Mouse (Mus musculus) brain, adult 2 months (tissue): ENCODE measurements around the gene Fate1.
A peak's percentile ranks its signal among the peaks of the same experiment; 100 is the strongest.
"Not testable (repeated sequence)": the region's sequence is repeated elsewhere in the genome, so short reads cannot be mapped to it uniquely, and the experiment has no call there.

ENCODE experiments used
- DNase-seq: peaks from one replicate; pipeline ENCODE4 v3.0.0; 2011; ENCODE audit warnings: low read depth, low spot score

Fate1 gene

GRCm38 (mm10) chrX:71972686-71973085 is at the start of gene Fate1:
Fate1 (plus strand) TSS chrX:71972986.
- no peak for DNase-seq

- DNase-seq, result peak; percentile 54
Observed at GRCm38 (mm10) chrX:71946631-71947030, 26.2 kb upstream of the Fate1 start.

GRCm38 (mm10) chrX:71958366-71958765 is 14.4 kb upstream of the Fate1 start:
- no peak for DNase-seq

- DNase-seq, result peak; percentile 36
Observed at GRCm38 (mm10) chrX:71962073-71963051, 10.4 kb upstream of the Fate1 start, which contains the start of gene Prrg3. Prrg3 (plus strand) TSS chrX:71962624.

- peak; percentile 39 for DNase-seq
Observed at GRCm38 (mm10) chrX:71963275-71963912, 9.4 kb upstream of the Fate1 start.

- no peak for DNase-seq
Observed at GRCm38 (mm10) chrX:71968216-71968615, 4.6 kb upstream of the Fate1 start.

GRCm38 (mm10) chrX:71968816-71969215 is 4.0 kb upstream of the Fate1 start:
- peak; percentile 79 for DNase-seq

- DNase-seq, result peak; percentile 9
Observed at GRCm38 (mm10) chrX:71971325-71971724, 1.5 kb upstream of the Fate1 start.

- not testable (repeated sequence) for DNase-seq
Observed at GRCm38 (mm10) chrX:71977681-71978080, 4.9 kb downstream of the Fate1 start.

- DNase-seq, result no peak
Observed at GRCm38 (mm10) chrX:71980443-71980842, 7.7 kb downstream of the Fate1 start.

GRCm38 (mm10) chrX:71981322-71981721 is 8.5 kb downstream of the Fate1 start:
- DNase-seq, result no peak

GRCm38 (mm10) chrX:71983205-71983604 is 10.4 kb downstream of the Fate1 start:
- DNase-seq, result peak; percentile 7

GRCm38 (mm10) chrX:71983775-71984174 is 11.0 kb downstream of the Fate1 start:
- DNase-seq, result peak; percentile 57

GRCm38 (mm10) chrX:71991549-71991948 is 18.8 kb downstream of the Fate1 start, which contains the start of gene Cnga2:
Cnga2 (plus strand) TSS chrX:71991849.
- no peak for DNase-seq

- no peak for DNase-seq
Observed at GRCm38 (mm10) chrX:71995972-71996371, 23.2 kb downstream of the Fate1 start.

GRCm38 (mm10) chrX:72009930-72010329 is 37.1 kb downstream of the Fate1 start:
- DNase-seq, result no peak

- DNase-seq, result peak; percentile 81
Observed at GRCm38 (mm10) chrX:72012236-72012635, 39.5 kb downstream of the Fate1 start.

- DNase-seq, result peak; percentile 38
Observed at GRCm38 (mm10) chrX:72012804-72013203, 40.0 kb downstream of the Fate1 start.

- DNase-seq, result no peak
Observed at GRCm38 (mm10) chrX:72022241-72022640, 49.5 kb downstream of the Fate1 start.

- DNase-seq, result peak; percentile 49
Observed at GRCm38 (mm10) chrX:72022750-72023398, 50.1 kb downstream of the Fate1 start.

GRCm38 (mm10) chrX:72023542-72023941 is 50.8 kb downstream of the Fate1 start:
- peak; percentile 41 for DNase-seq
